Mouse (Mus musculus) macrophage (primary cell): ENCODE measurements around the gene Car5a. TPM values are rescaled to one million over a fixed set of nuclear protein-coding genes. Genes with fewer than 3 reads are reported as not detected.

ENCODE experiments used
- H3K27ac ChIP-seq: fragments of 350-480 bp; formaldehyde crosslinking; 2 replicates; pipeline ENCODE4 v1.9.0; 2021
- H3K36me3 ChIP-seq: fragments of 350-480 bp; formaldehyde crosslinking; 2 replicates; pipeline ENCODE4 v1.9.0; 2021; ENCODE audit errors: inconsistent target
- H3K4me3 ChIP-seq: fragments of 350-480 bp; formaldehyde crosslinking; 2 replicates; pipeline ENCODE4 v1.9.0; 2021; ENCODE audit errors: inconsistent target
- H3K79me2 ChIP-seq: fragments of 350-480 bp; formaldehyde crosslinking; 2 replicates; pipeline ENCODE4 v1.9.0; 2021; ENCODE audit errors: inconsistent target
- WGBS: methylation state at CpG from one replicate; pipeline ENCODE4 v1.1.7; 2026; ENCODE audit warnings: inconsistent platforms; ENCODE audit not compliant: missing documents; 5-methylcytosine and 5-hydroxymethylcytosine counted together
- polyA plus RNA-seq: library from polyadenylated mRNA; stranded (reverse); fragments of 250-400 nt; gene quantifications from 3 replicates; pipeline ENCODE4 v1.2.4, GENCODE M21; 2018; ENCODE audit warnings: inconsistent platforms

The Car5a gene
- polyA plus RNA-seq, 1 experiment from 2014 or later: not detected

DNA sequence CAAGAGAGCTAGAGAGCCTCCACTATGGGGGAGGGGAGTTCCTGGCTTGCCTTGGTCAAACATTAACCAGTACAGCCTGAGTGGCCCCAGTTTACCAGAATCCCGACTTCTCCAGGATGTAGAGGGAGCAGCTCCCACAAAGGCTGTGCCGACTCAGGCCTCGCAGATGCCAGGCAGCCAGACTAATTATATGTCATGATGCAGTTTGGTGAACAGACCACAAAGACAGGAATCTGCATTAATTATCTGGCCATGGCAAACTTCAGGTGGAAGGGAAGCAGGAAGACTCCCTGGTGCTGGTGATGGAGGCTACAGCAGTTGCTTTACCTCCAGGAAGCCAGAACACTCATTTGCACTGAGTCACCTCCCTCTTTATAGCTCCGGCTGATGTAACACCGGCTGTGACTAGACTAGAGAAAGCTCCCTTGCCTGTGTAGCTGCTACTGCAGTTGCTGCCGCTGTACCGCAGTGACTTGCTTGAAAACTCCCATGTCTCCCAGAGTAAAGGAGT is 46.8 kb downstream of the Car5a start:
- no peaks in the 10 kb centered on the region for H3K36me3 ChIP-seq
- no peak overlapping the region; the same call in 1 of the 2 replicates for H3K4me3 ChIP-seq
- WGBS: 45% methylated on average over 7 of the region's 7 CpGs
- peak overlapping the region; percentile 75 for H3K27ac ChIP-seq
- peaks cover 33% of the 10 kb centered on the region; the same call in 1 of the 2 replicates for H3K79me2 ChIP-seq

DNA sequence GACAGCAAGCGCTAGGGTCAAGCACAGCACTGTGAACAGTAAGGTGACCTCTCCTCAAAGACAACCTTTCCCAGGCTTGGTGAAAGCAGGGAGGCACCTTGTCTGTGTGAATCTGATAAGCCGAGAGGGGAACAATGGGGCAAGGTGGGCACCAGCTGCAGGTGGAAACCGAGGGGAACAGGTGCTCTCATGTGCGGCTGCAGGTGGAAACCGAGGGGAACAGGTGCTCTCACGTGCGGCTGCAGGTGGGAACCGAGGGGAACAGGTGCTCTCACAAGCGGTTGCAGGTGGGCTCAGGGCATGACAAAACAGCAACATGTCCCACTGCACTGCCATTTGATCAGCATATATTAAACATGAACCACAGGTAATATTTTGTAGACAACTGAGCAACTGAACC is 47.5 kb downstream of the Car5a start:
- WGBS: 89% methylated on average over 8 of the region's 9 CpGs
- H3K4me3 ChIP-seq: no peak overlapping the region
- H3K79me2 ChIP-seq: peaks cover 26% of the 10 kb centered on the region; the same call in 1 of the 2 replicates
- H3K36me3 ChIP-seq: no peaks in the 10 kb centered on the region
- H3K27ac ChIP-seq: peak overlapping the region; percentile 75

DNA sequence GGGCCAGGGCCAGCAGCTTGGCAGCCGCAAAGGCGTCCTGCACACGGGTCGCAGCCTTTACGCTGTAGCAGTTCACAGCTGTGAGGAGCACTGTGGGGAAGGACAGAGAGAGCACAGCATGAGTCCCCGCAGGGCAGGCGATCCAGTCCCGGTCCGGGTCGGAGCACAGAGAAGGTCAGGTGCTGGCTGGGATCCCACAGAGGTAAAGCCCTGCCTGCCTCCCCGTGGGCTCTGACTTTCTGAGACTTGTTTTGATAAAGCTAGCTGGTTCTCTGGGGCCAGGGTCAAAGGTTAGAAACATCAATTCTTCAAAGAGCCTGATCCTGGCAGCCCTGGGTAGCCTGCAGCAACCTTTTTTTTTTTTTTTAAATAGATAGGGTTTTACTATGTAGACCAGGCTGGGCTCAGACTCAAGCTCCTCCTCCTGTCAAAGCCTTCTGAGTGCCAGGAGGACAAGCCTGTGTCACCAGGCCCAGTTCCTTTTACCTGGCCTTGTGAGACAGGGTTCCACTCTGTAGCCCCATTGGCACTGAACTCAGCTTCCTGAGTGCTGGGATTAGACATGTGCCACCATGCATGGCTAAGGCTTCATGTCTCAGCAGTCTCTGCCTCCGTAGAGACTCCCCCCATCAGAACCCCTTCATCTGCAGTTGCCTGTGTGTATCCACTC is 48.1 kb downstream of the Car5a start:
- WGBS: 98% methylated on average over 12 of the region's 12 CpGs
- H3K27ac ChIP-seq: no peak overlapping the region
- no peak overlapping the region for H3K4me3 ChIP-seq
- H3K79me2 ChIP-seq: peaks cover 20% of the 10 kb centered on the region; the same call in 1 of the 2 replicates
- H3K36me3 ChIP-seq: no peaks in the 10 kb centered on the region

DNA sequence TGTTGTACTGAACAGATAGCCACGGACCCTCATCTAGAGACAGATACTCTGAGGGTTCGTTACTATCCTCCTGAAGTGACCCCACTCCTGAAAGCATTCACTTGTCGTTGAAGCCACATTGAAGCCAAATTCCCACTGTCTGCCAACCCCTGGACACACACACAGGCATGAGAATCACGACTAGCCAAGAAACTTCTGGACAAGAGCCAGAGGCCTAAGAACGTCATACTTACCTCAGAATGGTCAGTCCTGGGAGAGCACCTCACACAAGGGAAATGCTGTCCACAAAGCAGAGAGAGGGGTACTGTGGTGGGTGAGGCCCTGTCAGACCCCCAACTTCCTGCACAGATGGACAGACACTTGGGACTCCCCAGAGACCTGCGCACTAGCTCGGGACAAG is 48.8 kb downstream of the Car5a start:
- Histone ChIP-seq H3K79me2 (peaks cover 16% of the 10 kb centered on the region; the same call in 1 of the 2 replicates), H3K4me3 (no peak overlapping the region), H3K36me3 (no peaks in the 10 kb centered on the region), H3K27ac (no peak overlapping the region)
- WGBS: 94% methylated on average over 7 of the region's 7 CpGs

DNA sequence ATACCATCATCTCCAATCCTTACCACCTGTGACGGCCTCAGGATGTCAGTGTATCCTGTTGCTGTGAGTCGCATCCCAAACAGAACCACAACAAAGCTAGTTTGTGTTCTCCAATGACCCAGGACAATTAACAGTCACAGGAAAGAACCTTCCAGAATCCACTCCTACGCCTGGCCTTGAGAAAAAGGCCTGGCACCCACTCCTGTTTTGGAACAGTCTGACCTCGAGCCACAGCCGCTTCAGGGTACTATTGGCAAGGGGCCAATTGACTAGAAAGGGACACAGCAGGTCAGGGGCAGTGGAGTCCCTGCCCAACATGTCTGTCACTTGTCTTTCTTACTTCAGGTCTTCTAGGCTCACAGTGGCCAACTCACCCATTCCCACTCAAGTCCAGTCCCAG is 51.8 kb downstream of the Car5a start:
- WGBS: 90% methylated on average over 5 of the region's 5 CpGs
- H3K27ac ChIP-seq: no peak overlapping the region
- no peak overlapping the region for H3K4me3 ChIP-seq
- peaks cover 8% of the 10 kb centered on the region; the same call in 1 of the 2 replicates for H3K79me2 ChIP-seq
- no peaks in the 10 kb centered on the region for H3K36me3 ChIP-seq

DNA sequence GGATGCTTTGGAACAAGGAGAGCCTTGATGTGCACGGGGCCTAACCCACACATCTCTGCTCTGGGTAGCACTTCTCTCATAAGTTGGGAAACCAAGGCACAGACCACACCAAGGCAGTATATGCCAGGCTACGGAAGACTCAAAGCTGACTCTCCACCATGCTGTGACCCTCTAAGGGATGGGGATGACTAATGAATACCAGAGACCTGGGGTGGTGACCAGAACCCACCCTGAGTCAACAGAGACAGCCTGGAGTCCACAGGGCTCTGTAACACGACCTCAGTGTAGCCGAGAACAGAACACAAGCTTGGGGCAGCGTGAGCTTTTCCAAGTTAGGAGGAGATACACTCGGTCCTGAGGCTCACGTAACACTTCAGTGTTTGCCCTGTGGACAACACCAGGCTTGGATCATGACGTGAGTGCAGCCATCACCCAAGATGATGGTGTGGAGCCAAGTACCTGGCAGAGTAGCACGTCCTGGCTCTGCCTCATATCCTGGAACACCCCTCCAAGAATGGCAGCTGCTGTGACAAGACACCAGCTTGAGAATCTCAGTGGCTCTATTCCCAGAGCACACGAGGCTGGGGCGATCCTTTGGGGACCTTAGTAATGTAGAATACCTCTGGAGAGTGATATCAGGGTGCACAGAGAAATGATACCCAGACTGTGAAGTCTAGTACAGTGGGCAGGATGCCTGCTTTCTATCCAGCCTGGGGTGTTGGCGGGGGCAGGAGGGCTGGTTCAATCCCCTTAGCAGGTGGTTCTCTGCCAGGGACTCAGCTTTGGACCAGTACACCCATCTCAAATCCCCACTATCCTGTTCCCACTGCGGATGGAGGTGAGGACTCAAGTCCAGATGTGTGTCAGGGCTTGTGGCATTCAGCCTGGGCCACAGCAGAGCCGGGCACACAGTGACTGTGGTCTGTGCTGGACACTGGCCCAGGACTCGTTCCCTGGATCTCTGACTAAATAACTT is 54.6 kb downstream of the Car5a start:
- WGBS: 91% methylated on average over 15 of the region's 15 CpGs
- no peak overlapping the region for H3K27ac ChIP-seq
- H3K79me2 ChIP-seq: no peaks in the 10 kb centered on the region
- no peaks in the 10 kb centered on the region for H3K36me3 ChIP-seq
- H3K4me3 ChIP-seq: no peak overlapping the region

DNA sequence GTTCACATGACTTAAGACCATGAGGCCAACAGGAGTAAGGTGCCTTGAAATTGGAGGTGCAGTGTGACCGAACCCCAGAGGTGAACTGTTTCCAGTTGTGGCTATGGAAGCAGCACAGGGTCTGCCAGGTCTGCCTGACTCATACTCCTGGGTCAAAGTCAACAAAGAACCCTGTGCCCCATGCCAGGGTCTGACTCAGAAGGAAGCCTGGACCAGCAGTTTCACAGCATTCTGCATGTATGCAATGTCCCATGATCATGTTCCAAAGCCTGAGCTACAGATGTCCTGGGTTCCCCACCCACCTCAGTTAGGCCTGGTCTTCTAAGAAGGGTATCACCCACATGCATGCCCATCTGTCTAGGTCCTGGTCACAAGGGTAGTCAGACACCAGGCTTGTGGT is 55.4 kb downstream of the Car5a start:
- H3K4me3 ChIP-seq: no peak overlapping the region
- H3K36me3 ChIP-seq: no peaks in the 10 kb centered on the region
- 86% methylated on average over 1 of the region's 1 CpGs for WGBS
- H3K79me2 ChIP-seq: no peaks in the 10 kb centered on the region
- H3K27ac ChIP-seq: no peak overlapping the region

DNA sequence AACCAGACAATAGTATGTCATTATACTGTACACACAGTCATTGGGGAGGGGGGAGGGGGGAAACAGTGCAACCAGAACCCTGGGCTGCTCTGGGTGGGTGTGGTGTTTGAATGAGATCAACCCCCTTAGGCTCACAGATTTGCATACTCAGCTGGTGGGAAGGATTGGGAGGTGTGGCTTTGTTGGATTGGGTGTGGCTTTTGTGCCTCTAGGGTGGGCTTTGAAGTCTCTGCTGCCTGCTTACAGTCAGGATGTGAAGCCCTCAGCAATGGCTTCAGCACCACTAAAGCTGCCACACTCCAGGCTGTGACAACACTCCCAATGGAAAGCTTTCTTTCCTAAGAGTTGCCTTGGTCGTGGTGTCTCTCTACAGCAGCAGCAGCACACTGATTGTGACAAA is 57.2 kb downstream of the Car5a start:
- H3K79me2 ChIP-seq: no peaks in the 10 kb centered on the region
- whole genome bisulfite sequencing: 100% methylated on average over 1 of the region's 1 CpGs
- H3K36me3 ChIP-seq: no peaks in the 10 kb centered on the region
- H3K4me3 ChIP-seq: no peak overlapping the region
- H3K27ac ChIP-seq: no peak overlapping the region

DNA sequence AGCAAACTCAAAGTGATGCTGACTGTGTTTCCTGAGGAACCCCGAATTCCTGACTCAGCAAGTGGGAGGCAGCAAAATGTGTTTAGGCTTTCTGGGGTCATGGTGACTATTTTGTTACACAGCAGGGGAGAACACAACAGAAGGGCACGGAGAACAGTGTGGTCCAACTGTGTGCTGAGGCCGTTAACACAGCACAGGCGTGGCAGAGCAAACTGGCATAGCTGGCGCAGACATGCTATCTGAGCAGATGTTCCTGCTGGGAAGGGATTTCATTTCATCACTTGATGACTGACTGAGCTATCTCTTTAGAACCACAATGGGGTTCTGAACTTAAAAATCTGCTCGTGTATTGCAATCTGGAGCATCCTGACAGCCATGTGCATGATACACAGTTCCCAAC is 59.3 kb downstream of the Car5a start:
- Histone ChIP-seq H3K4me3 (no peak overlapping the region), H3K27ac (no peak overlapping the region), H3K36me3 (no peaks in the 10 kb centered on the region), H3K79me2 (no peaks in the 10 kb centered on the region)
- WGBS: 98% methylated on average over 6 of the region's 6 CpGs

DNA sequence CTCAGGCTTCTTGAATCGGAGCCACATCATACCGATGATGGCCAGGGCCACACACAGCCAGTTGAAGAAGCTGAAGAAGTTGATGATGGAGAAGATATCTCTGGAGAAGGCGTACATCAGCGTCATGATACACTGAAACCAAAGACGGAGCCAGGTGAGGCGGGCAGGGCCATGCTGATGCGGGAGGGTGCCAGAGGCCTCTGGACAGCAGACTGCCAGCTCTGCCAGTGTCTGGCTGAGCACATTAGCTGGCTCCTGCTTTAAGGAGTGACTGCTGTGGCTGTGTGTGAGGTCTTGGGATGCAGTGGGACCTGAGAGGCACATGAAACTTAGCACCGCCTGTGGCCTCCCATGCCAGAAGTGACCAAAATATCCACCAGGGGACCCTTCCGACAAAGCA is 59.7 kb downstream of the Car5a start:
- H3K36me3 ChIP-seq: no peaks in the 10 kb centered on the region
- H3K4me3 ChIP-seq: no peak overlapping the region
- 91% methylated on average over 9 of the region's 9 CpGs for WGBS
- H3K27ac ChIP-seq: no peak overlapping the region
- no peaks in the 10 kb centered on the region for H3K79me2 ChIP-seq

DNA sequence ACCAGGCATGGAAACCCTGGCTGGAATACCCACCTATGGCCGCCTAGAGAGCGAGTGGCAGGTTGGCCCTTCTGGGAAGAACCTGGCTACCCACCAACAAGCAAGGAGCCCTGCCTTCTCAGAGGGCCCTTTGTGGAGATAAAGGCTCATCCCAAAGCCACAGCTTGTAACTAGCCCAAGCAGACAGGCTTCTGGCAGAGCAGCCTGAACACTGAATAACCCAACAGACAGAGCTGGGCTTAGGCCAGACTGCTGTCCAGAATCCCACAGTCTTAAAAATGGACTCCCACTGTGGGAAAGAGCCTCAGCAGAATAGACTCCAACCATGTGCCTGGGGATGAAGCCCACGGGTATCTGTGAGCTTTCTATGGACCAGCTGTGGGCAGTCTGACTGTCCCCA is 60.5 kb downstream of the Car5a start:
- no peak overlapping the region for H3K4me3 ChIP-seq
- no peaks in the 10 kb centered on the region for H3K36me3 ChIP-seq
- no peak overlapping the region for H3K27ac ChIP-seq
- H3K79me2 ChIP-seq: no peaks in the 10 kb centered on the region
- 96% methylated on average over 3 of the region's 3 CpGs for WGBS

DNA sequence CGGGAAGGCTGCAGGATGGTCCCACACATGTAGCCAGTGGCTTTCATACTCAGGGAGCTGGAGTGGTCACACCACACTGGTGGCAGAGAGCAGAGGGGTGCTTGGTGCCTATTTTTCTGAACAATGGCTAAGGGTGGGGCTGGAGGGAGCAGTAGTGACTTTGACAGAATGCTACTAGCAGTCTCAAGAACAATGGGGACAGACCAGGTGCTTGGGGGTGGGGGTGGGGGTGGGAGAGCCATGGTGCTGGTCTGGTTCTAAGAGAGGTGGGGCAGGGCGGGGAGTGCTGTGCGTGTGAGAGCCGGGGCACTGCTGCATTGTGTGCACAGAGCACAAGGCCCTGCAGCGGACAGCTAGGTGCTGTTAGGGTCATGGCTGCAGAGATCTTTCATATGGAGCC is 62.8 kb downstream of the Car5a start:
- no peaks in the 10 kb centered on the region for H3K36me3 ChIP-seq
- WGBS: 94% methylated on average over 5 of the region's 5 CpGs
- no peak overlapping the region for H3K27ac ChIP-seq
- no peak overlapping the region for H3K4me3 ChIP-seq
- H3K79me2 ChIP-seq: no peaks in the 10 kb centered on the region

DNA sequence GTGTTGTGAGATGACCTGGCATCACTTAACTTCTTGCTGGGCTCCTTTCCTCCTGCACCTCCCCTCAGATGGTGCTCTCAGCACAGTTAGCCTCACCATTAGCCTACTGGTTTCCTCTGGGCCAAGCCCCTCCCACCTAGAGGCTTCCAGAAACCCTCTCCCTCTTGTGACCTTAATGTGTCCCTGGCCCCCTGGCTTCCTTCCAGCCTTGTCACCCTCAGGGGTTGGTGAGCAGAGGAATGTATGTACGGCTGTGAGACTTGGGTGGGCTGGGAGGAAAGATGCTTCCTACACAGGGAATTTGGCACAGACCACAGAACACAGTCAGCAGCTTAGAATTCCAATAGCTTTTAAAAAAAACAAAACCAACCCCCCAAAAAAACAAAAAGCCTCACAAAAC is 63.9 kb downstream of the Car5a start:
- H3K79me2 ChIP-seq: no peaks in the 10 kb centered on the region
- H3K4me3 ChIP-seq: no peak overlapping the region
- H3K27ac ChIP-seq: no peak overlapping the region
- no peaks in the 10 kb centered on the region for H3K36me3 ChIP-seq
- 92% methylated on average over 1 of the region's 1 CpGs for WGBS

DNA sequence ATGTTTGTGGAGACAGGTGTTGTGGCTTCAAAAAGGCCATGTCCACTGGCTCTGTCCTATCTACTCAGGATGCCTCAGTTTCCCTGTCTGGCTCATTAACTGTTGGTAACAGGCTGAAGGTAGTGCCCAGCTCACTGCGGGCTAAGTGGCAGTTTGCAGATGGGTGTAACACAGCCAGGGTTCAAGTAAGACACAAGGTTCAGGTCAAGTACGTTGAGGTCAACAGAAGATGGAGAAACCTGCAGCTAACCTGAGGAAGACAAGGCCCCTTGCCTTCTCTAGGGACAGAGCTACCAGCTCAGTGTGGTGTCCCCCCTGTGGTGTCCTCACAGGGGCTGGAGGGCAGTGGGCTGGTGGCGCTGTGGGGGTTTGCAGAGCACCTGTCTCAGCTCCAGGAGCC is 65.0 kb downstream of the Car5a start:
- no peak overlapping the region for H3K27ac ChIP-seq
- 100% methylated on average over 3 of the region's 3 CpGs for WGBS
- no peaks in the 10 kb centered on the region for H3K36me3 ChIP-seq
- no peaks in the 10 kb centered on the region for H3K79me2 ChIP-seq
- no peak overlapping the region for H3K4me3 ChIP-seq
